Mouse (Mus musculus): ENCODE measurements around the gene Fgfr2. TPM values are rescaled to one million over a fixed set of nuclear protein-coding genes. Genes with fewer than 3 reads are reported as not detected.
"Not testable (repeated sequence)": the region's sequence is repeated elsewhere in the genome, so short reads cannot be mapped to it uniquely, and the experiment has no call there.

Fgfr2 gene
- polyA plus RNA-seq, 1 experiment from 2014 or later: 106 TPM

DNA sequence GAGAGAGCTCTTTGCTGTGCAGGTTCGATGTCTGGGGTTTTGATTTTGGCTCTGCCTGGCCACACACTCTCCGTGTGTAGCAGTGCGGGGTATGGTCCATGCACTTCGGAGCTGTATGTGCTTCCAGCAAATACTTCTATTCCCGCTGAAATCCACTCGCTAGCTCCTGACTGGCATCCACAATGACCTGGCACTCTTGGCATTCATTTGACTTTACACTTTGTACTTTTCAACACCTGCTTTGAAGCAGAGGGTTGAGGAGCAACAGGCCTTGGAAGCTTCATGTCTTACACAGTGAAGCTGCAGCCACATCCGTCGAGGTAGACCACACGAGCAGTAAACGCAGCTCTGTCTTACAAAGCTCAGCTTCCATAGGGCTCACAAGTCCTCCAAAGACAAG lies 2715.5 kb downstream of the Fgfr2 start:
- no peak for DNase-seq (ENCODE audit: low spot score)
- H3K27ac ChIP-seq (replicated peaks; ENCODE audit: low read depth, low read length): peak overlapping the region; percentile 75
- peaks cover 17% of the 10 kb centered on the region for H3K4me1 ChIP-seq (ENCODE audit: control insufficient read depth, insufficient read depth, low read length)
- H3K36me3 ChIP-seq (ENCODE audit: control insufficient read depth, insufficient read depth, low read length): no peaks in the 10 kb centered on the region
- H3K27me3 ChIP-seq (replicated peaks; ENCODE audit: control insufficient read depth, insufficient read depth, low read length): no peaks in the 10 kb centered on the region
- no peak overlapping the region for H3K4me3 ChIP-seq (ENCODE audit: low read depth, low read length)
- no peak overlapping the region for H3K4me2 ChIP-seq (ENCODE audit: low read depth, low read length)
- WGBS: 70% methylated on average over 9 of the region's 10 CpGs
- no peak overlapping the region for H3K9ac ChIP-seq (ENCODE audit: low read depth, low read length)
- no peak for ATAC-seq (ENCODE audit: low read depth)
- H3K9me3 ChIP-seq (ENCODE audit: control insufficient read depth, low read length): no peaks in the 10 kb centered on the region

DNA sequence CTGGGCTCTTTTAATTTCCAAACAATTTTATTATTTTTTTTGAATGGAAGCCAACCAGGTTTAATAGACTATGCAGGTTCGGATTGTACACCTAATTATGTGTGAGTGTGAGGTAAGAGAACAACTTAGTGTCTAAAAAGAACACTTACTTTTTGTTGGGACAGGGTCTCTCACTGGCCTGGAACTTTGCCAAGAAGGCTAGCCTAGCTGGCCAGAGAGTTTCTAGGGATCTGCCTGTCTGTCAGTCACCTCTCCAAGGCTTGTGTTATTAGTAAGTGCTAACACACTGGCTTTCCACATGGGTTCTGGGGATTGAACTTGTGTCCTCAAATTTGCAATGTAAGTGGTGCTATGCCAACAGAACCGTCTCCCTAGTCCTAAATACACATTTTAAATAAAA lies 2719.8 kb downstream of the Fgfr2 start:
- Histone ChIP-seq H3K9ac (ENCODE audit: low read depth, low read length) (no peak overlapping the region), H3K9me3 (ENCODE audit: control insufficient read depth, low read length) (no peaks in the 10 kb centered on the region), H3K36me3 (ENCODE audit: control insufficient read depth, insufficient read depth, low read length) (no peaks in the 10 kb centered on the region), H3K27ac (replicated peaks; ENCODE audit: low read depth, low read length) (no peak overlapping the region), H3K27me3 (replicated peaks; ENCODE audit: control insufficient read depth, insufficient read depth, low read length) (no peaks in the 10 kb centered on the region), H3K4me3 (ENCODE audit: low read depth, low read length) (no peak overlapping the region), H3K4me1 (ENCODE audit: control insufficient read depth, insufficient read depth, low read length) (peaks cover 14% of the 10 kb centered on the region), H3K4me2 (ENCODE audit: low read depth, low read length) (no peak overlapping the region)
- DNase-seq (ENCODE audit: low spot score): no peak
- ATAC-seq (ENCODE audit: low read depth): no peak
- WGBS: 51% methylated on average over 2 of the region's 2 CpGs

GRCm38 (mm10) chr7:130394697-130395096 lies 2728.5 kb downstream of the Fgfr2 start:
- Histone ChIP-seq H3K27ac (replicated peaks; ENCODE audit: low read depth, low read length) (no peak overlapping the region), H3K4me1 (ENCODE audit: control insufficient read depth, insufficient read depth, low read length) (no peaks in the 10 kb centered on the region), H3K9ac (ENCODE audit: low read depth, low read length) (no peak overlapping the region), H3K9me3 (ENCODE audit: control insufficient read depth, low read length) (no peaks in the 10 kb centered on the region), H3K4me3 (ENCODE audit: low read depth, low read length) (no peak overlapping the region), H3K27me3 (replicated peaks; ENCODE audit: control insufficient read depth, insufficient read depth, low read length) (no peaks in the 10 kb centered on the region), H3K4me2 (ENCODE audit: low read depth, low read length) (no peak overlapping the region), H3K36me3 (ENCODE audit: control insufficient read depth, insufficient read depth, low read length) (peaks cover 14% of the 10 kb centered on the region; the same call in 1 of the 2 replicates)
- DNase-seq (ENCODE audit: low spot score): no peak
- WGBS: 91% methylated on average over 2 of the region's 2 CpGs
- no peak for ATAC-seq (ENCODE audit: low read depth)

- H3K27ac ChIP-seq (replicated peaks; ENCODE audit: low read depth, low read length); H3K9me3 ChIP-seq (ENCODE audit: control insufficient read depth, low read length); H3K4me3 ChIP-seq (ENCODE audit: low read depth, low read length); H3K4me1 ChIP-seq (ENCODE audit: control insufficient read depth, insufficient read depth, low read length); DNase-seq (ENCODE audit: low spot score); ATAC-seq (ENCODE audit: low read depth); H3K27me3 ChIP-seq (replicated peaks; ENCODE audit: control insufficient read depth, insufficient read depth, low read length); H3K9ac ChIP-seq (ENCODE audit: low read depth, low read length); H3K4me2 ChIP-seq (ENCODE audit: low read depth, low read length): not testable (repeated sequence)
- 96% methylated on average over 1 of the region's 1 CpGs for WGBS
- peaks cover 15% of the 10 kb centered on the region; the same call in 1 of the 2 replicates for H3K36me3 ChIP-seq (ENCODE audit: control insufficient read depth, insufficient read depth, low read length)
These were observed 2733.1 kb downstream of the Fgfr2 start for GRCm38 (mm10) chr7:130390060-130390459.

DNA sequence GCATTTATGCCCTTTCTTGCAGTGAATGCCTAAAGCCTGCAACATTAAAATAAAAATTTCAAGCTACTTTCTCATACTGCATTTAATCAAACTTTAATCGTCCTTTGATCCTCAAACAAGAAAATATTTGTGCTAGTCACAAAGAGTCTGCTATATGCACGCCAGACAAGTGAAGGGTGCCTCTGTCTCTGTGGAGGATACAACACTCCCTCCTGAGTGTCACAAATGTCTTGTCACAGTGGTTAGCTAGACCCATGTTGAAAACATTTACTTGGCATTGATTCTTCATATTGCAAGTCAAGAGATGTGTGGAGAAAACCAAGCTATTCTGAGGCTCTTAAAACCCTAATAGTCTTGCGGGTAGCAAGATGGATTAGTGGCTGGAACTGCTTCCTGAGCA lies 2736.8 kb downstream of the Fgfr2 start:
- no peak overlapping the region for H3K9ac ChIP-seq (ENCODE audit: low read depth, low read length)
- WGBS: 72% methylated on average over 3 of the region's 3 CpGs

GRCm38 (mm10) chr7:130385732-130386294 lies 2737.3 kb downstream of the Fgfr2 start:
- H3K4me1 ChIP-seq (ENCODE audit: control insufficient read depth, insufficient read depth, low read length): peaks cover 4% of the 10 kb centered on the region; the same call in 1 of the 2 replicates
- H3K9ac ChIP-seq (ENCODE audit: low read depth, low read length): no peak overlapping the region
- no peak overlapping the region for H3K4me3 ChIP-seq (ENCODE audit: low read depth, low read length)
- no peaks in the 10 kb centered on the region for H3K27me3 ChIP-seq (replicated peaks; ENCODE audit: control insufficient read depth, insufficient read depth, low read length)
- H3K4me2 ChIP-seq (ENCODE audit: low read depth, low read length): no peak overlapping the region
- no peaks in the 10 kb centered on the region for H3K9me3 ChIP-seq (ENCODE audit: control insufficient read depth, low read length)
- H3K36me3 ChIP-seq (ENCODE audit: control insufficient read depth, insufficient read depth, low read length): 0 out of 2 replicates have a peak, but pooled peaks cover 4% of the 10 kb centered on the region
- H3K27ac ChIP-seq (replicated peaks; ENCODE audit: low read depth, low read length): no peak overlapping the region
- ATAC-seq (ENCODE audit: low read depth) (no peak), DNase-seq (ENCODE audit: low spot score) (no peak)
- 85% methylated on average over 8 of the region's 8 CpGs for WGBS

More for the DNA sequence above, 2736.8 kb downstream of the Fgfr2 start:
- Histone ChIP-seq H3K27me3 (replicated peaks; ENCODE audit: control insufficient read depth, insufficient read depth, low read length) (no peaks in the 10 kb centered on the region), H3K27ac (replicated peaks; ENCODE audit: low read depth, low read length) (no peak overlapping the region), H3K36me3 (ENCODE audit: control insufficient read depth, insufficient read depth, low read length) (0 out of 2 replicates have a peak, but pooled peaks cover 4% of the 10 kb centered on the region), H3K9me3 (ENCODE audit: control insufficient read depth, low read length) (no peaks in the 10 kb centered on the region), H3K4me1 (ENCODE audit: control insufficient read depth, insufficient read depth, low read length) (peaks cover 2% of the 10 kb centered on the region; the same call in 1 of the 2 replicates), H3K4me2 (ENCODE audit: low read depth, low read length) (no peak overlapping the region), H3K4me3 (ENCODE audit: low read depth, low read length) (no peak overlapping the region)
- no peak for ATAC-seq (ENCODE audit: low read depth)
- no peak for DNase-seq (ENCODE audit: low spot score)

DNA sequence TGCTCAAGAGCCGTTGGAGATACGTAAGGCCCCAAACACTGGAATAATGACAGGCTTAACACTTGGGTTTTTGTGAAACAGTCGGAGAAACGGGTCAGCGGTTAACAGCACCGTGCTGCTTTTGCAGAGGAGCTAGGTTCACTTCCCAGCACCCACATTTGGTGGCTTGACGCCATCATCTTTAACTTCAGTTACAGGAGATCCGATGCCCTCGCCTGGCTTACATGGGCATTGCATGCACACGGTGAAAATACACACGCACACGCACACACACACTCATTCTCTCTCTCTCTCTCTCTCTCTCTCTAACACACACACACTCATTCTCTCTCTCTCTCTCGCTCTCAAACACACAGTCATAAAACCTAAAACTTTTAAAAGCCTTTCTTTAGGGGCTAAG lies 2741.0 kb downstream of the Fgfr2 start:
- no peak overlapping the region for H3K4me2 ChIP-seq (ENCODE audit: low read depth, low read length)

GRCm38 (mm10) chr7:130381387-130381951 lies 2741.7 kb downstream of the Fgfr2 start:
- H3K9ac ChIP-seq (ENCODE audit: low read depth, low read length): no peak overlapping the region
- no peak overlapping the region for H3K4me2 ChIP-seq (ENCODE audit: low read depth, low read length)
- no peaks in the 10 kb centered on the region for H3K9me3 ChIP-seq (ENCODE audit: control insufficient read depth, low read length)
- ATAC-seq (ENCODE audit: low read depth): no peak
- H3K4me1 ChIP-seq (ENCODE audit: control insufficient read depth, insufficient read depth, low read length): peaks cover 6% of the 10 kb centered on the region; the same call in 1 of the 2 replicates
- WGBS: 58% methylated on average over 8 of the region's 8 CpGs
- no peak overlapping the region for H3K27ac ChIP-seq (replicated peaks; ENCODE audit: low read depth, low read length)
- no peak overlapping the region for H3K4me3 ChIP-seq (ENCODE audit: low read depth, low read length)
- H3K36me3 ChIP-seq (ENCODE audit: control insufficient read depth, insufficient read depth, low read length): no peaks in the 10 kb centered on the region
- no peak for DNase-seq (ENCODE audit: low spot score)
- H3K27me3 ChIP-seq (replicated peaks; ENCODE audit: control insufficient read depth, insufficient read depth, low read length): no peaks in the 10 kb centered on the region

More for the DNA sequence above, 2741.0 kb downstream of the Fgfr2 start:
- Histone ChIP-seq H3K36me3 (ENCODE audit: control insufficient read depth, insufficient read depth, low read length) (0 out of 2 replicates have a peak, but pooled peaks cover 4% of the 10 kb centered on the region), H3K9ac (ENCODE audit: low read depth, low read length) (no peak overlapping the region), H3K4me1 (ENCODE audit: control insufficient read depth, insufficient read depth, low read length) (peaks cover 6% of the 10 kb centered on the region; the same call in 1 of the 2 replicates), H3K4me3 (ENCODE audit: low read depth, low read length) (no peak overlapping the region), H3K27ac (replicated peaks; ENCODE audit: low read depth, low read length) (no peak overlapping the region), H3K27me3 (replicated peaks; ENCODE audit: control insufficient read depth, insufficient read depth, low read length) (no peaks in the 10 kb centered on the region), H3K9me3 (ENCODE audit: control insufficient read depth, low read length) (no peaks in the 10 kb centered on the region)
- ATAC-seq (ENCODE audit: low read depth): no peak
- 95% methylated on average over 13 of the region's 13 CpGs for WGBS
- DNase-seq (ENCODE audit: low spot score): no peak
